Mouse (Mus musculus) heart, postnatal 4 days (tissue): ENCODE results near the gene Ubap2. TPM values are rescaled to one million over a fixed set of nuclear protein-coding genes. Genes with fewer than 3 reads are reported as not detected.

Experiments used
- DNase-seq: peaks from one replicate; pipeline ENCODE4 v3.0.0; 2021
- total RNA-seq, 2 experiments: library from RNA; stranded (reverse); gene quantifications; 2 replicates each; pipeline ENCODE4 v1.2.3; 2021

The Ubap2 gene
- total RNA-seq, 2 experiments from 2014 or later, result 79.9 to 89.9 TPM

DNA sequence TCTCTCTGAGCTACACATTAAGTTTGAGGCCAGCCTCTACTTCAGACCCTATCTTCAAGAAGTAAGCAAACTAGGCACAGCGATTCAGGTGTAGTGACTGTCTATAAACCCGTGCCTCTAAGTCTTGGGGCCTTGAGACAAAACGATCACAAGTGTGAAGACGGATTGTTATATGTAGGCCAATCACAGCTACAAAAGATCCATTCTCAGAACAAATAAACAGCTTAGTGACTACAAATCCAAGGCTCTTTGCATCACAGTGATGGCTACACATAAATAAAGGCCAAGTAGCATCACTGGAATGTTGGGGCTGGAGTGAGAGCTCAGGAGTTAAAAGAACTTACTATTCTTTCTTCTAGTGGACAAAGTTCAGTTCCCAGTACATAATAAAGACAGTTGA lies 15.9 kb downstream of the Ubap2 start:
- DNase-seq, result no peak

DNA sequence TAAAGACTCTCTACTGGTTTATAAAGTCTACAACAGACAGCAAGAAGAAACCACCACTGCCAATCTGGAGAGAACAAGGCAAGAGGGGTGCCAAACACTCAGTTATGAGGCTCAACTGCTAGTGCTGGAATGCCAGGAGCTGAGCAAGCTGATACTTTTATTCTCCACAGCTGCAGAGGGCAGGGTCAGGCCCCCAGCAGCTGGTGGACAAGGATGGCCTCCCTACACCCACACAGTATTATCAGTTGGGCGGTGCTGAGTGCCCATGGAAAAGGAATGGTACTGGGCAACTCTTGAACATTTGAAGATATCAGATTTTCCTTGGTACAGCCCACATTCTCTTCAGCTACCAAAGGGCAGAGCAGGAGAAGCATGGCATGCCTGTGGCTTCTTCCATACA lies 17.2 kb downstream of the Ubap2 start:
- no peak for DNase-seq

DNA sequence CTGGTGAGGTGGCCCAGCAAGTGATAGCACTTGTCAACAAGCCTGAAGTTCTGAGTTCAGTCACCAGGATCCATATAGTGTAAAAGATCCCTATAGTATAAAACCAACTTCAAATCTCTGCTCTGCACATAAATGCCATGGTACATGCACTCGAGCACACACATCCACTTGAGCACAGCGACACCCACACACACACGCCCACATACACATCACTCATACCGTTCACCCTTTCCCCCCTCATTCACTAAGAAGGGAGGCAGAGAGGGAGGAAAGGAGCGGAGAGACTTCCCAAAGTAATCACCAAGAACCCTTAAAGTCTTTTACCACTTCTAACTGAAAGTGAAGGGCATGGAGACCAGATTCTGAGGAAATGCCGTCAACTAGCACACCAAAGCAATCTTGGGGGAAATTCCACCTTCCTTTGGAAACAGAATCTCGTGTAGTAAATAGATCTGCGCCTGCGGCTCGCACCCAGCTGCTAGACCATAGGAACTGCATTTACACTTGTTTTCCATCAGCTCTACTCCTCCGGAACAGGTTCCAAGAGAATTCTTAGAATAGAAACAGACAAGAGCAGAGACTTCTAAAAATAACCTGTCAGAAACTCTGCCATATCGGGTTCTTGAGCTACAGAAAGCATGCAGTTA lies 19.3 kb downstream of the Ubap2 start:
- DNase-seq, result peak; percentile 15

DNA sequence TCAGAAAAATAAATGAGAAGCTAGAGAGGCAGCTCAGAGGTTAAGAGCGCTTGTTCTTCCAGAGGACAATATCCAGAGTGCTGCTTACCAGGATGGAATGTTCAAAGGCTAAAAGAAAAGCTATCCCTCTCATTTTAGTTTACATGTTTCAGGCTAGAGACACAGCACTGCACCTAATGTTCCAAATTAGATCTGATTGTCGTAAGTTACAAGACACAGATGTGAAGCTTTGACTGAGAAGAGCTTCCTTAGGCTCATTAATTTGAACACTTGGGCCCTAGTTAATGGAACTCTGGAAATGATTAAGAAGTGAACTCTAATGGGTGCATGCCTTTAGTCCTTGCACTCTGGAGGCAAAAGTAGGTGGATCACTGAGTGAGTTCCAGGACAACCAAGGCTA lies 21.2 kb downstream of the Ubap2 start:
- DNase-seq, result no peak

DNA sequence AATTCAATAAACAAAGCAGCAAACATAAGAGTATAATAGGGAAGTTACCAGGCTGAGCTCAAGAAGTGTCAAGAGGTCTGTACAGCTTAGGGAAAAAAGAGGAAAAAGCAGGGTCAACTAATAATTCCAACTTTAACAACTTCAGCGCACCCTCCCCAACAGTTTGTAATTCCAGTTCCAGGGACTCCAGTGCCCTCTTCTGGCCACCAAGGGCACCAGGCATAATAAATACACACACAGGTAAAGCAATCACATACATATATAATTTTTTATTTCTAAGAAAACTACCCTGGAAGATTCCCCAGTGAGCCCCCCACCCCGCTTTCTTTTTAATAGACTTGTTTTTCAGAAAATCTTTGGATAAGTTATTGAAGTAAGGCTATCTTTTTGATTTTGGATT lies 29.5 kb downstream of the Ubap2 start:
- DNase-seq, result no peak

DNA sequence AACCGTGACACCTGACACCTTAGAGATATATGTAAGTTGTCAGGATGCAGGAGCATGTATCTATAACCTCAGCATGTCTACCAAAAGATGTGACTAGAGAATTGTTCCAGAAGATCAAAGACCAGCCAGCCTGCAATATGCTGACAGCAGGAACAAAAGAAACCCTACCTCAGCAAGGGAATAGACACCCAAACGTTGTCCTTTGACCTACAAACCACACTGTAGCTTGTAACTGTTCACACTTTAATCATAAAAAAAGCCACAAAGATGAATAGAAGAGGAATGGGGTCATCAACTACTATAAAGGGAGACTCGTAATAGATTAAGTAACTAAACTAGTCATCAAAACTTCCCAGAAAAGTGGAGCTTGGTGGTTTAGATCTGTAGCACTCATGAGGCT lies 34.0 kb downstream of the Ubap2 start:
- DNase-seq, result no peak

DNA sequence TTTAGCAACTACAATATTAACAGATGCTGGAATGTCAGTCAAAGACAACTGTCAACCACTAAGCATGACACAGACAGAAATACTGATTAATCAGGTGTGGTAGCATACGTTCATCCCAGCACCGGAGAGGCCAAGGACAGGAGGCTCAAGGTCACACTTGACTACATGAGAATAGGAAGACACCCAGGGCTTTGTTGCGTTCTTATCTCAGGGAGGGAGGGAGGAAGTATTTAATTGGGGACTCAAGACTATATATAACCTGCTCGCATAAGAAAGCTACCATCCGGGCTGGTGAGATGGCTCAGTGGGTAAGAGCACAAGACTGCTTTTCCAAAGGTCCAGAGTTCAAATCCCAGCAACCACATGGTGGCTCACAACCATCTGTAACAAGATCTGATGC lies 39.3 kb downstream of the Ubap2 start:
- no peak for DNase-seq

DNA sequence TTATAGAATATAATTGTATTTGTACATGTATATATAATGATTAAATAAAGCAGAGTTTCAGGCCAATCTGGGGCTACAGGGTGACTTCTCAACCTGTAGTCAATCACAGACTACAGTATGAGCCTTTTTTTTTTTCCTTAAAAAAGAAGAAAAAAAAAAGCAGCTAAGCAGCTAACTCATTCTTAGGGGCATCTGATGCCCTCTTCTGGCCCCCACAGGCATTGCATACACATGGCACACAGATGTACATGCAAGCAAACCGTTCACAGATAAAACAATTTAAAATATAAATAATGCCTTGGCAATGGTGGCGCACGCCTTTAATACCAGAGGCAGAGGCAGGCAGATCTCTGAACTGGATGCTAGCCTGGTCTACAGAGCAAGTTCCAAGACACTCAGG lies 48.6 kb downstream of the Ubap2 start:
- peak; percentile 59 for DNase-seq

DNA sequence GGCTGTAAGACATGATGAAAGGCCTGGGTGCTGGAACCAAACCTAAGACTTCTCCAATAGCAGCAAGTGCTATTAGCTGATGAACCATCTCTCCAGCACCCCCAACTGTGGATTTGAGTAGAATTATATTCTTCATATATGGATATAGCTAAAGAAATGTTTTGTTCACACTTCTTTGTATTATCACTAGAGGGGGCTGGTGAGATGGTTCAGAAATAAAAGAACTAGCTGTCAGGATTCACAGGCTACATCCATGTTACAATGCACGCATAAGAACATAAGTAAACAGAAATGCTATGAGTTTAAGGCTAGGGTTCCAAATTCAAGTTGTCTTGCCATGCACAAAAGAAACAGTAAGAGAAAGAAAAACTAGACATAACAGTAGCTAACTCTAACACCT lies 49.5 kb downstream of the Ubap2 start:
- no peak for DNase-seq

DNA sequence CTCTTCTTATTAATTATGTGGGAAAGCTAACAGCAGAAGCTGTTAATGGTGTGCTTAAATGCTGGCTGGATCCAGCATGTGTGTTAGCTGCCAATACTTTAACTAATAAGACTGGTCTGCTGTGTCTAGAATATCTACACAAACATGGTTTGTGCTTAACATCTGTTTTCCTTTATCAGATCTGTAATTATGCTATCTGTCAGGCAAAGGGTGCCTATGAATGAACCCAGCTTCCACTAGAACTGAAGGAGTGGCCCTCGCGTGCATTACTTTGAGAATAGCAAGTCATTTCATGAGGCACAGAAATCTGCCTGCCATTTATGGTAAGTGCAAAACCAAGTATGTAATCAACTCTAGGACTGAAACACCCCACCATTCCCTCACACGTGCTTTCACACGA lies 66.9 kb downstream of the Ubap2 start:
- DNase-seq, result no peak

DNA sequence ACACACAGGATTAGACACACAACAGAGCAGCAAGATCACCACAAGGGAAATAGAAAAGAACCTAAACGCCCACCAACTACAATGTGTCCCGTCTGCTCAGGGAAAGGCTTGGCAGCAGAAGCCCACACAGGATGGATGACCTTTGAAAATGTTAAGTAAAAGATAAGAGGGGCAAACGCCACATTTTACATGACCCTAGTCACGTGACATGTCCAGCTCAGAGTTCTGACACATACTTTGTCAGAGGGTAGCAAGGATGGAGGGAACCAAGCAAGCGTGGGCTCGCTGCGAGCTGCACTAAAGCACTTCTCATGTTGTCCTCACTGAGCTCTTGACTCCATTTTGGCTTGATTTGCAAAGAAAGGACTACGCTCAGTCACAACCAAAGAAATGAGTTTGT lies 69.2 kb downstream of the Ubap2 start:
- DNase-seq, result no peak

DNA sequence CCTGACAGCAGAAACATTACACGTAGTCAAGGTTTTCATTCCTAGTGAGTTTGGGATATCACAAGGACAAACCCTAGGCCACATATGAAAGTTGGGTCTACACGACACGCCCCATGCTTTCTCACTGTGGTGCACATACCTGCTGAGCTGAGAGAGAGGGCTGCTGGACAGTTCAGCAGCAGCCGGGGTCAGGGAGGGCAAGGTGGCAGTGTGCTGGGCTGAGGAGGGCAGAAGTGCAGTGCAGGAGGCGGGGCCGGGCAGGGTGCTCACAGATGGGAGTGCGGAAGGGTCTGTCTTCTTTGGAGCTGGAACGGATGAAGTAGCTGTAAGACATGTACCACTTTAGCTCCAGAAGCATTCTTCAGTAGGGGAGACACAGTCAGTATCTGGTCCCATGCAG lies 72.8 kb downstream of the Ubap2 start:
- DNase-seq, result no peak

DNA sequence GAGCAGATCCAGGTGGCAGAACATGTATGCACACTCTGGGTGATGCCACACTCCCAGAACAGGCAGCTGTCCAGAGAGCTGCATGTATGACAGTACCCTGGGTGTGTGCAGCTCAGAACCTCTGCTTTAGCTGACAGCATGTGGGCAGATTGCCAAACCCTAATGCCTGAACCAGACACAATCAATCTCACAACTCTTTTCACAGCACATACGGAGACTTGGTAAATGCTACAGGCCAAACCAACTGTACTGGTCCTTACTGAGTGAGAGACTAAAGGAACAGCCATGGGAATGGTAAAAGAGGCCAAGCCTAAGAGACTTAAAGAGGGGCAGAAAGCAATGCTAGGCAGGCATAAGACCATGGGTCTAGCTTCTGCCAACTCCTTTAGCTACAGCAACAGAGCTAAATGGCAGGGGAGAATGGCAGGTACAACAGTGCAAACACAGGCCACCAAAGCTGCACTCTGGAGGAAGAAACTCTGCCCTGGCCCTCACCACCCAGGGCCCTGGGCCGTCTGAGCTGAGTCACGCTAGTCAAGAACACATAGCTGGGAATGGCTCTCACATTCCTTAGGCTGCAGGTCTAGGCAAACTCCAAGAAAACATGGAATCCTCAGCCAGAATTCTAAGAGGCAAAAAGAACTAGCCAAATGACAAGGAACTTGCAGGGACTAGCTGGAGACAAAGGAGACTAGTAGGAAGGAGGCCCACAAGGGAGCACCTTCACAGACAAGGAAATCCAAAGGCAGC lies 77.9 kb downstream of the Ubap2 start:
- DNase-seq, result peak; percentile 52

DNA sequence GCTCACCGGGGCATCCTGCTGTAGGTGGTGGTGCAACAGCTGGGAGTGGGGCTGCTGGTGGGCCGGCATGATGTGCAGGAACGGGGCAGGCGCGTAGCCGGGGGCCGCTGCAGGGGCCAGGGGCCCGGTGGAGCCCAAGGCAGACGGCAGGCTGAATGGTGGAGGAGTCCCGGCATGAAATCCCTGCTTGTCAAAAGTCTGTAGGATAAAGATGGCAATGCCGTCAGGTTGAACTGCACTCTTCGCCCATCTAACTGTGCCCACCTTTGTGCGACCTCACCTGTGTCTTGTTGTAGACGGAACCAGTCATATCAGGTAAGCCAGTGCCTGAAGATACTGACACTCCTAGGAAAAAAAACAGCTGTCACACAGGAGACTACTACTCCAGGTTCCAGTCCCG lies 79.6 kb downstream of the Ubap2 start:
- no peak for DNase-seq

DNA sequence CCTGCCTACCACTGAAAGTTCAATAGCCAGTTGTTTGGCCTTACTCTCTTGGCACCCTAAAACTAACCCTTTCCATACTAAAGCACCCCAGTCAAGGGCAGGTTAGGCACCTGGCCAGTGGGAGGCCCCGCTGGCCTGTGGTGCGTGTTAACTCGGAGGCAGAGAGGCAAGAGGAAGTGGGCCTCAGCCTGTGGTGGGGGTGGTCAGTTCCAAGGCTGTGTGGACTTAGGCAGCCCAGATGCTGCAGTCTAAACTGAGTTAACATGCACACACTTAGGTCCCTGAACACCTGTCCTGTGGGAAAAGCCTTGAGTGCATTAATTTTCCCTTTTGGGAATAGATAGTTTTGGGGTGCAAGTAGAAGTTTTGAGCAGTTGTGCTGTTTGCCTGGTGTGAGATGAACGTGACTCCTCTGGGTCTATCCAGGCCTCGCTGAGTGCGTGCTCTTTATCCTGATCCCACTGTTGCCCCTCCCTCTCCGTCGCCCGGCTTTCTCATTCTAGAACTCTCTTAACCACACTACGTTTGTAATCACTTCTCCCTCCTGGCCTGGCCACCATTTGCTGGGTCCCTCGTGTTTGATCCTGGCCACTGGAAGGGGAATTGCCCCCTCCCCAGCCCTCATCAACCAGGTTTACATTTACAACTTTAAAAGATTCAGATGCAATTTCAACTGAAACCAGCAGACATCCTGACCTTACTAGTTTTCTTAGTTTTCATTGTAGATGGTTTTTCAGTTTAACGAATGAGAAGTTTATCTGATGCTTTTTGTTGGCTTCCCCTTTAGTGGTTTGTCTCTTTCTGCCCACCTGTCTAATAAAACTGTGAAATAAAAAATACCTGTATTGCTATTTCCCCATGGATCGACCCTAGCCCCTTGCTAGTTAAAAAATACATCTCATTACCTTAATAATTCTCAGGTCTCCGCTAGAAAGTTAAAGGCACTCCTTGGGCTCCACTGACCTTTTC lies 82.1 kb downstream of the Ubap2 start:
- no peak for DNase-seq

DNA sequence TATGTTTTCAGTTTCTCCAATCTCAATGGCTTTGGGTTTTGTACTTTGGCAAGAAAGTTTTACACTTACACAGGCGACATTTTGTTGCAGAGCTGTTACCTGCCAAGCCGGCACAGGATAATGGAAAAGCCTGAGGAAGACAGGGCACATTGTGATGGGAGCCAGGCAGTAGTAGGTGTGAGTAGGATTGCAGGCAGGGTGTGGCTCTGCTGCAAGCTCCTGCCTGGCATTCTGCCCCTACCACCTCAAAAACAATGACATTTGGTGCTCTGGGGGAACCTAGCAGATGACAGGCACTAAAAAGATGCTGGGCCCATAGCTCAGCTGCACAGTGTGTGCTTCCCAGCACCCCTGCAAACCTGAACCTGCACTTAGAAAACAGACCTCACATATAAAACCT lies 85.1 kb downstream of the Ubap2 start:
- DNase-seq, result no peak

DNA sequence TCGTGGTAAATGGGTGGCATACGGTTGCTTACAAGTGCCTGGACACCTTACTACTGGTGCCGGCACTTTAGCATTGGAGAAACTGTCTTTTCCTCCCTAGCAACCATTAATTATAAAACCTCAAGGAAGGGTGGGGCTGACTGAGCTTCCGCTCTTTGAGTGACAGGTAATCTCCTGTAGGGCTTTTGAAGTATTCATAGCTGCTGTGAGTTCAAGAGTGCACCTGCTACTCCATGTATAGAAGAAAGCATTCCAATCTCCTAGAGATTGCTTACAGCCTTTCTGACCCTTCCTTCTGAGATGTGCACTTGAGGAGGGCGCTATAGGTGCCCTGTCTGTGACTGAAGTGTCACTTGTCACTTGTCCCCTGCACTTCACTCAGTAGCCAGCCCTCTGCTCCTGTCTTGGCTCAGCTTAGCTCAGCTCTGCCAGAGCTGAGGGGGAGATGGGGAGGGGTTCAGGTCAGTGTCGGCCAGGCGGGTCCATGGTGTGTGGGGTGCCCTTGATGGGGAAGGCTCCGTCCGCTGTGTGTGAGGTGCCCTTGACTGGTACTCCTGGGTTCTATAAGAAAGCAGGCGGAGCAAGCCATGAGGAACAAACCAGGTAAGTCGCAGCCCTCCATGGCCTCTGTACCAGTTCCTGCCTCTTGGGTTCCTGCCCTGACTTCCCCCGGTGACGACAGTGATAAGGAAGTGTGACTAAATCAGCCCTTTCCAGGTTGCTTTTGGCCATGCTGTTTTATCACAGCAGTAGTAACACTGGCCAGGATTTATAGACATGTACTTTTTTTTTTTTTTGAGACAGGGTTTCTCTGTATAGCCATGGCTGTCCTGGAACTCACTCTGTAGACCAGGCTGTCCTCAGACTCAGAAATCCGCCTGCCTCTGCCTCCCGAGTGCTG lies 94.9 kb downstream of the Ubap2 start:
- no peak for DNase-seq

DNA sequence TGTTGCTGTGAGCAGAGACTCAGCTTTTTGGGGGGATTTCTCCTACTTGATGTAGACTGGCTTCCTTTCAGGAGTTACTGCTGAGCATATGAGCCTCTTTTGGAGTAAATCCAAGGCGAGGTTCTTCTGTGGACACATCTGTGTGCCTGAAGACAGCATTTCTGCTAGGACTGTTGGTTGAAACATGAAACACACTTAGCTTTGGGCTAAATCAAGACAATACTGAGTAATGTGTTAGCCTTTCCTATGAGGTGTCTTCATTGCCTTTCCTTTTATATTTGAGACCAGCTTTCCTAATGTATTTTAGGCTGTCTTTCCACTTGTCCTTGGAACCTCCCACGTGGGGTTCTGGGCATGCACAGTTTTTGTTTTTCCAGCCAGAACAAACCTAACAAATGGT lies 100.3 kb downstream of the Ubap2 start:
- DNase-seq, result no peak

DNA sequence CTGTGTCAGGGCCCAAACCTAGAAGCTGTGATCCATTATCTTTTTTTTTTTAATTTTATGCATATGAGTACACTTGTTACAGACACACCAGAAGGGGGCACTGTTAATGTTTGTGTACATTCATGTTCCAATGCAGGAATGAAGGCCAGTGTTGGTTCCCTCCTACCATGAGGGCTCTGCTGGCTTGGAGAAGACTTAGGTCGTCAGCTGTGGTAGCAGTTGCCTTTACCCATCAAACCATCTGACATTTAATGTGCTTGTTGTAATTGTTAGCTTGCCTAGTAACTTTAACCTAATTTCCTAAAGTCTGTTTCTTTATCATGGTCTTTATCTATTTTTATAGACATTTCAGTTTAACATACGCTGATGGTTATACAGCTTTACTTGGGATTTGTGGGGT lies 104.0 kb downstream of the Ubap2 start:
- no peak for DNase-seq

DNA sequence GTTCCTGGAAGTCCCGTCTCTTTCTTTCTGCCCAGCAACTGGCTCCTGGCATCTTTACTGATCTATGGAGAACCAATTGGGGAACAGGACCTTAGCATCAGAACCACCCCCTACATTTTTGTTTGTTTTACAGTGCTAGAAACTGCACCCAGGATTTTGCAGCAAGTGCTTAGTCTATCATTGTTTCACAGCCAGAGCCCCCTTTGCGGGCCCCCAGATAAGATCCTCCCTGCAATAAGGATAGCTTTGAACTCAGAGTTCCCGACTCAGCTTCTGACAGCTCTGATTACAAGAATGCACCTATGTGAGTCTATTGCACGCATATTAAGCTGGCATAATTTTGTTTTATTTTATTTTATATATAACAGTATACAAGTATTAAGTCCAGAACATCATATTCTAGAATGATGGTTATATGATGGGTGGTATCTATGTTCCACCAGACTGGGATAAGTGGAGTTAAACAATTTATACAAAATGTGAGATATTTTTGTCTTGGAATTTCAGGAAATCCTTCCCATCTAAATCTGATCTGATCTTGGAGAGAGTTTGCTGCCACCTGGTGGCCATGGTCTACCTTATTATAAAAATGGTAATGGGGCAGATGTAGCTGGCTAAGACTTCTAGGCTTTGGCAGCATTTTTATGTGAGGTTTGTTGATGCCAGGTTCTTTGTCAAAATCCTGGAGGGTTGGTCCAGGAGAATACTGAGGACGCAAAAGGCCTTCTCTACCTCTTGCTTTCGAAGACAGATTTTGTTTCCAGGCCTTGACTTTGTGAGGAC lies 109.1 kb downstream of the Ubap2 start:
- DNase-seq, result peak; percentile 80

DNA sequence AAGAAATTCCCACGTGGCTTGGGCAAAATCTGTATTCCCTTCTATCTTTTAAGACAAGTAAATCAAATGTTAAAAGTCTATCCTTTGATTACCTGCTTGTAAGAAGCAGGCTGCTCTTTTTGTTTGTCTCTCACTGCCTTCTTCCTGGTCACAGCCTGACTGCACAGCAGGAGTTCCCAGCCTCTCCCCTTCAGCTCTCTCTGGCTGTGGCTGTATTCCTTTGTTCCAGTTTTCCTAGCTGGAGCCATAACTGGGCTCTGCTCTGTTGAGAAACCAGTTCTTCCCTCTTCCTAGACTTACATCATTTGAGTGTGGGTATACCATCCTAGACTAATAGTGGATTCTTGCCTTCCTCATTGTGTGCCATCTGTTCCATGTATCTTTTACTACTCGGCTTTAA lies 110.0 kb downstream of the Ubap2 start:
- DNase-seq, result no peak
